Mouse (Mus musculus): ENCODE results near the gene Ncam1. TPM values are rescaled to one million over a fixed set of nuclear protein-coding genes. Genes with fewer than 3 reads are reported as not detected.

The Ncam1 gene
- polyA plus RNA-seq, 1 experiment from 2014 or later = 71.0 TPM

GRCm38 (mm10) chr9:49605791-49606190 is 192.9 kb downstream of the Ncam1 start:
- ChIA-PET CTCF (no interaction called here), POLR2A (no interaction called here)
- ATAC-seq (no peak), DNase-seq (ENCODE audit: low read depth, low spot score) (no peak)
- TF ChIP-seq CTCF (IDR thresholded peaks at IDR 0.05) = no peak
- in situ Hi-C loops (cut with MboI; ENCODE audit: low pct_unique_long_range_greater_than_20kb) = no loop called here
- no peaks in the 10 kb centered on the region for H3K27me3 ChIP-seq

- DNase-seq (ENCODE audit: low read depth, low spot score) (no peak), ATAC-seq (no peak)
- POLR2A ChIA-PET = no interaction called here
- no peaks in the 10 kb centered on the region for H3K27me3 ChIP-seq
- no peak for TF ChIP-seq CTCF (IDR thresholded peaks at IDR 0.05)
- CTCF ChIA-PET = interaction anchor here (1.2 kb wide), 1 partner anchor 12 kb away, joined by 4 read pairs; no protein-coding TSS in a partner anchor
- in situ Hi-C loops (cut with MboI; ENCODE audit: low pct_unique_long_range_greater_than_20kb) = no loop called here
These were observed 193.4 kb downstream of the Ncam1 start for GRCm38 (mm10) chr9:49605351-49605750.

GRCm38 (mm10) chr9:49601215-49601614 is 197.5 kb downstream of the Ncam1 start:
- DNase-seq (ENCODE audit: low read depth, low spot score) (no peak), ATAC-seq (no peak)
- no peak for TF ChIP-seq CTCF (IDR thresholded peaks at IDR 0.05)
- ChIA-PET POLR2A (no interaction called here), CTCF (interaction anchor here (1.2 kb wide), 1 partner anchor 16 kb away, joined by 3 read pairs; no protein-coding TSS in a partner anchor)
- H3K27me3 ChIP-seq = no peaks in the 10 kb centered on the region
- in situ Hi-C loops (cut with MboI; ENCODE audit: low pct_unique_long_range_greater_than_20kb) = no loop called here

- no peak for ATAC-seq
- no peak for TF ChIP-seq CTCF (IDR thresholded peaks at IDR 0.05)
- no peaks in the 10 kb centered on the region for H3K27me3 ChIP-seq
- DNase-seq (ENCODE audit: low read depth, low spot score) = no peak
- in situ Hi-C loops (cut with MboI; ENCODE audit: low pct_unique_long_range_greater_than_20kb) = no loop called here
- ChIA-PET POLR2A (interaction anchor here (1.1 kb wide), 1 partner anchor 59 kb away, joined by 3 read pairs; no protein-coding TSS in a partner anchor), CTCF (interaction anchor here (1.1 to 1.2 kb wide), 2 partner anchors 11 to 24 kb away, joined by 3 read pairs; no protein-coding TSS in a partner anchor)
These were observed 202.9 kb downstream of the Ncam1 start for GRCm38 (mm10) chr9:49595635-49596348.

- in situ Hi-C loops (cut with MboI; ENCODE audit: low pct_unique_long_range_greater_than_20kb) = no loop called here
- ATAC-seq (no peak), DNase-seq (ENCODE audit: low read depth, low spot score) (no peak)
- CTCF ChIA-PET = interaction anchor here (1.1 to 1.2 kb wide), 2 partner anchors 12 to 24 kb away, joined by 3 read pairs; no protein-coding TSS in a partner anchor
- TF ChIP-seq CTCF (IDR thresholded peaks at IDR 0.05) = no peak
- POLR2A ChIA-PET = interaction anchor here (1.1 kb wide), 1 partner anchor 59 kb away, joined by 3 read pairs; no protein-coding TSS in a partner anchor
- no peaks in the 10 kb centered on the region for H3K27me3 ChIP-seq
These were observed 203.7 kb downstream of the Ncam1 start for GRCm38 (mm10) chr9:49594876-49595634.

- in situ Hi-C loops (cut with MboI; ENCODE audit: low pct_unique_long_range_greater_than_20kb) = no loop called here
- ChIA-PET CTCF (no interaction called here), POLR2A (no interaction called here)
- no peak for DNase-seq (ENCODE audit: low read depth, low spot score)
- H3K27me3 ChIP-seq = no peaks in the 10 kb centered on the region
- no peak for ATAC-seq
- no peak for TF ChIP-seq CTCF (IDR thresholded peaks at IDR 0.05)
These were observed 204.7 kb downstream of the Ncam1 start for GRCm38 (mm10) chr9:49593951-49594536.

GRCm38 (mm10) chr9:49592006-49592405 is 206.7 kb downstream of the Ncam1 start:
- DNase-seq (ENCODE audit: low read depth, low spot score) = no peak
- in situ Hi-C loops (cut with MboI; ENCODE audit: low pct_unique_long_range_greater_than_20kb) = no loop called here

GRCm38 (mm10) chr9:49590261-49590660 is 208.5 kb downstream of the Ncam1 start:
- CTCF ChIA-PET = interaction anchor here (1.2 kb wide), 1 partner anchor 11 kb away, joined by 4 read pairs; no protein-coding TSS in a partner anchor
- no peaks in the 10 kb centered on the region for H3K27me3 ChIP-seq
- POLR2A ChIA-PET = interaction anchor here (1.6 kb wide), 1 partner anchor 34 kb away, joined by 3 read pairs; no protein-coding TSS in a partner anchor
- no peak for DNase-seq (ENCODE audit: low read depth, low spot score)
- TF ChIP-seq CTCF (IDR thresholded peaks at IDR 0.05) = no peak
- in situ Hi-C loops (cut with MboI; ENCODE audit: low pct_unique_long_range_greater_than_20kb) = no loop called here
- no peak for ATAC-seq

More at GRCm38 (mm10) chr9:49592006-49592405, 206.7 kb downstream of the Ncam1 start:
- TF ChIP-seq CTCF (IDR thresholded peaks at IDR 0.05) = no peak
- no peaks in the 10 kb centered on the region for H3K27me3 ChIP-seq
- ChIA-PET CTCF (interaction anchor here (1.0 kb wide), 1 partner anchor 11 kb away, joined by 3 read pairs; no protein-coding TSS in a partner anchor), POLR2A (no interaction called here)
- ATAC-seq = no peak

GRCm38 (mm10) chr9:49577136-49577535 is 221.6 kb downstream of the Ncam1 start:
- no peak for DNase-seq (ENCODE audit: low read depth, low spot score)
- POLR2A ChIA-PET = no interaction called here
- ATAC-seq = no peak
- CTCF ChIA-PET = no interaction called here
- H3K27me3 ChIP-seq = no peaks in the 10 kb centered on the region
- TF ChIP-seq CTCF (IDR thresholded peaks at IDR 0.05) = no peak
- in situ Hi-C loops (cut with MboI; ENCODE audit: low pct_unique_long_range_greater_than_20kb) = no loop called here

- peak; percentile 15 for DNase-seq (ENCODE audit: low read depth, low spot score)
- ChIA-PET POLR2A (interaction anchor here (0.7 kb wide), 1 partner anchor 16 kb away, joined by 3 read pairs; no protein-coding TSS in a partner anchor), CTCF (interaction anchor here (0.9 kb wide), 1 partner anchor 24 kb away, joined by 3 read pairs; no protein-coding TSS in a partner anchor)
- no peak for ATAC-seq
- no peaks in the 10 kb centered on the region for H3K27me3 ChIP-seq
- in situ Hi-C loops (cut with MboI; ENCODE audit: low pct_unique_long_range_greater_than_20kb) = no loop called here
- no peak for TF ChIP-seq CTCF (IDR thresholded peaks at IDR 0.05)
These were observed 226.8 kb downstream of the Ncam1 start for GRCm38 (mm10) chr9:49571695-49572510.
